Mouse (Mus musculus) kidney, adult 9 months (tissue): ENCODE data around the gene Syne3.

Experiments
- DNase-seq: peaks from one replicate; pipeline ENCODE4 v3.0.0; 2022

Gene Syne3

GRCm38 (mm10) chr12:104881518-104882060 is 128.0 kb downstream of the Syne3 start:
- no peak for DNase-seq

- no peak for DNase-seq
These were observed 129.2 kb downstream of the Syne3 start for GRCm38 (mm10) chr12:104880367-104880766.
